In the genomic region with DNA sequence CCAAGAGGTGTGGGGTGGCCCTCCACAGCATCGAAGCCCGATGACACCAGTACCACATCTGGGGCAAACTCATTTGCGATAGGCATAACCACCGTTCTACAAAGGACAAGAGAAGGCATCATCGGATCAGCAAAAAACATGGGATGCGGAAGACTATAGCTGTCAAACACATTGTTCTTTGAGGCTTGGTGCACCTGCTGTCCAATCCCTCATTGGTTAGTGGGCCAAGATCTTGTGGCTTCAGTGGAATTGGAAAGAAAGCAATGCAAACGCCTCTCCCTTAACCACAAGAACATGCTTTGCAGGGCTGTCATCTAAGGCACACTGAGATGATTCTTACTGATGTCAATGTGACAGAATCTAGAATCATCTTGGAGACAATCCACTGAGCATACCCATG, we compare ENCODE assay signal across 27 mouse cellular contexts.
"Had no signal": no experiment of that assay in that cellular context is flagged by ENCODE, and none has a peak within 500 bp of the region (broad histone marks: within the 10 kb centered on the region; RNA-seq: fewer than 3 reads in every experiment).

No protein-coding gene starts in this region.

- ATAC-seq: forebrain, embryonic 13.5 days; forebrain, embryonic 14.5 days; forebrain, embryonic 15.5 days; forebrain, embryonic 16.5 days; forebrain, postnatal 0 days had no signal

- H3K4me2 ChIP-seq: embryonic facial prominence, embryonic 12.5 days; embryonic facial prominence, embryonic 13.5 days; embryonic facial prominence, embryonic 15.5 days; forebrain, embryonic 13.5 days; forebrain, embryonic 15.5 days had no signal

- H3K9me3 ChIP-seq: embryonic facial prominence, embryonic 10.5 days; embryonic facial prominence, embryonic 12.5 days; embryonic facial prominence, embryonic 13.5 days; embryonic facial prominence, embryonic 15.5 days; forebrain, embryonic 10.5 days; forebrain, embryonic 13.5 days; forebrain, embryonic 15.5 days had no signal

- H3K4me1 ChIP-seq: embryonic facial prominence, embryonic 12.5 days; embryonic facial prominence, embryonic 15.5 days; forebrain, embryonic 10.5 days; forebrain, embryonic 13.5 days; forebrain, embryonic 15.5 days had no signal

- H3K9ac ChIP-seq: embryonic facial prominence, embryonic 12.5 days; embryonic facial prominence, embryonic 13.5 days; embryonic facial prominence, embryonic 15.5 days; forebrain, embryonic 13.5 days; forebrain, embryonic 15.5 days; forebrain, postnatal 0 days had no signal

- H3K27me3 ChIP-seq: embryonic facial prominence, embryonic 12.5 days; embryonic facial prominence, embryonic 13.5 days; embryonic facial prominence, embryonic 15.5 days; forebrain, embryonic 13.5 days; forebrain, embryonic 15.5 days had no signal

- H3K4me3 ChIP-seq: embryonic facial prominence, embryonic 10.5 days; embryonic facial prominence, embryonic 12.5 days; embryonic facial prominence, embryonic 13.5 days; embryonic facial prominence, embryonic 15.5 days; erythroblast, embryonic 14.5 days; forebrain, embryonic 10.5 days; forebrain, embryonic 13.5 days; forebrain, embryonic 15.5 days; gastrocnemius, adult 2 months; heart, adult 2 months had no signal

- H3K27ac ChIP-seq: embryonic facial prominence, embryonic 10.5 days; embryonic facial prominence, embryonic 12.5 days; embryonic facial prominence, embryonic 13.5 days; embryonic facial prominence, embryonic 15.5 days; forebrain, embryonic 10.5 days; forebrain, embryonic 13.5 days; forebrain, embryonic 15.5 days; gastrocnemius, adult 2 months; heart, adult 2 months had no signal

- DNase-seq: cerebellum, adult 8-10 months; cerebellum, adult 9-10 months; cerebellum, adult 9-11 months; cerebellum, postnatal 10 days; cerebellum, postnatal 14 days; cerebellum, postnatal 25 days; cerebellum, postnatal 36 days; embryo, embryonic 11 days; forebrain, postnatal 0 days; gastrocnemius, adult 2 months; gastrocnemius, postnatal 10 days; gastrocnemius, postnatal 14 days; gastrocnemius, postnatal 25 days; gastrocnemius, postnatal 36 days; heart, adult 11 months; heart, adult 18-20 months; heart, adult 2 months had no signal
